Mouse (Mus musculus): ENCODE measurements around the gene Hyal2. TPM values are rescaled to one million over a fixed set of nuclear protein-coding genes. Genes with fewer than 3 reads are reported as not detected.
A peak's percentile ranks its signal among the peaks of the same experiment; 100 is the strongest.
"Not testable (repeated sequence)": the region's sequence is repeated elsewhere in the genome, so short reads cannot be mapped to it uniquely, and the experiment has no call there.

Hyal2 gene
- polyA plus RNA-seq, 1 experiment from 2014 or later, result 81.0 TPM

GRCm38 (mm10) chr9:107563029-107563581 is 4.6 kb upstream of the Hyal2 start, which contains the start of gene Tusc2:
TSS of gene Tusc2 (plus strand) at chr9:107563255.
- 0 out of 2 replicates have a peak within 1 kb of the TSS, but pooled peaks have one; percentile 25 for H3K27ac ChIP-seq
- ATAC-seq, result peak; percentile 95
- no peaks in the 10 kb centered on the region for H3K9me3 ChIP-seq
- WGBS, result under 1% methylated on average over 46 of the region's 46 CpGs
- no peaks in the 10 kb centered on the region for H3K27me3 ChIP-seq (replicated peaks)
- H3K4me3 ChIP-seq (replicated peaks), result peak within 1 kb of the TSS; percentile 95
- H3K4me2 ChIP-seq (replicated peaks), result peak within 1 kb of the TSS; percentile 81
- peaks cover 30% of the 10 kb centered on the region for H3K36me3 ChIP-seq
- peaks cover 33% of the 10 kb centered on the region for H3K4me1 ChIP-seq (replicated peaks)
- H3K9ac ChIP-seq, result peak within 1 kb of the TSS; percentile 87

GRCm38 (mm10) chr9:107565556-107565955 is 2.2 kb upstream of the Hyal2 start:
- H3K36me3 ChIP-seq, result peaks cover 17% of the 10 kb centered on the region
- peaks cover 41% of the 10 kb centered on the region for H3K4me1 ChIP-seq (replicated peaks)
- H3K4me3 ChIP-seq (replicated peaks); H3K9ac ChIP-seq; H3K27ac ChIP-seq; H3K9me3 ChIP-seq; H3K27me3 ChIP-seq (replicated peaks); ATAC-seq: not testable (repeated sequence)
- H3K4me2 ChIP-seq (replicated peaks), result 0 out of 2 replicates have a peak overlapping the region, but pooled peaks have one; percentile 1
- 50% methylated on average over 5 of the region's 5 CpGs for WGBS

GRCm38 (mm10) chr9:107566041-107566709 is 1.6 kb upstream of the Hyal2 start:
- Histone ChIP-seq H3K27ac (peak overlapping the region; percentile 83), H3K9ac (no peak overlapping the region), H3K9me3 (no peaks in the 10 kb centered on the region), H3K4me3 (replicated peaks) (no peak overlapping the region), H3K4me1 (replicated peaks) (peaks cover 46% of the 10 kb centered on the region), H3K27me3 (replicated peaks) (no peaks in the 10 kb centered on the region), H3K4me2 (replicated peaks) (no peak overlapping the region; the same call in 1 of the 2 replicates), H3K36me3 (peaks cover 14% of the 10 kb centered on the region)
- 51% methylated on average over 15 of the region's 15 CpGs for WGBS
- ATAC-seq, result no peak

- Histone ChIP-seq H3K4me3 (replicated peaks) (no peak overlapping the region), H3K4me2 (replicated peaks) (0 out of 2 replicates have a peak overlapping the region, but pooled peaks have one; percentile 18), H3K4me1 (replicated peaks) (peaks cover 53% of the 10 kb centered on the region), H3K36me3 (peaks cover 12% of the 10 kb centered on the region), H3K9ac (no peak overlapping the region), H3K27ac (peak overlapping the region; percentile 83), H3K9me3 (no peaks in the 10 kb centered on the region), H3K27me3 (replicated peaks) (no peaks in the 10 kb centered on the region)
- 54% methylated on average over 3 of the region's 3 CpGs for WGBS
- no peak for ATAC-seq
Observed at GRCm38 (mm10) chr9:107566855-107567254, 890 bp upstream of the Hyal2 start.

GRCm38 (mm10) chr9:107568331-107569261 is 851 bp downstream of the Hyal2 start:
- H3K27ac ChIP-seq, result peak overlapping the region; percentile 83
- peak; percentile 89 for ATAC-seq
- no peaks in the 10 kb centered on the region for H3K9me3 ChIP-seq
- under 1% methylated on average over 41 of the region's 41 CpGs for WGBS
- no peaks in the 10 kb centered on the region for H3K27me3 ChIP-seq (replicated peaks)
- H3K4me2 ChIP-seq (replicated peaks), result peak overlapping the region; percentile 72
- peaks cover 24% of the 10 kb centered on the region for H3K36me3 ChIP-seq
- peaks cover 58% of the 10 kb centered on the region for H3K4me1 ChIP-seq (replicated peaks)
- peak overlapping the region; percentile 69 for H3K9ac ChIP-seq
- peak overlapping the region; percentile 70 for H3K4me3 ChIP-seq (replicated peaks)

- 1% methylated on average over 23 of the region's 23 CpGs for WGBS
- Histone ChIP-seq H3K36me3 (peaks cover 24% of the 10 kb centered on the region), H3K9me3 (no peaks in the 10 kb centered on the region), H3K27me3 (replicated peaks) (no peaks in the 10 kb centered on the region), H3K4me1 (replicated peaks) (peaks cover 52% of the 10 kb centered on the region), H3K4me2 (replicated peaks) (peak overlapping the region; percentile 72), H3K9ac (peak overlapping the region; percentile 69), H3K4me3 (replicated peaks) (peak overlapping the region; percentile 70), H3K27ac (peak overlapping the region; percentile 83)
- ATAC-seq, result peak; percentile 36
Observed at GRCm38 (mm10) chr9:107569270-107569669, 1.5 kb downstream of the Hyal2 start.

- Histone ChIP-seq H3K4me3 (replicated peaks) (peak overlapping the region; percentile 70), H3K27me3 (replicated peaks) (no peaks in the 10 kb centered on the region), H3K4me2 (replicated peaks) (peak overlapping the region; percentile 72), H3K36me3 (peaks cover 27% of the 10 kb centered on the region), H3K9ac (peak overlapping the region; percentile 69), H3K4me1 (replicated peaks) (peaks cover 51% of the 10 kb centered on the region), H3K9me3 (no peaks in the 10 kb centered on the region), H3K27ac (peak overlapping the region; percentile 83)
- ATAC-seq, result no peak
- WGBS, result 38% methylated on average over 13 of the region's 13 CpGs
Observed at GRCm38 (mm10) chr9:107570016-107570415, 2.3 kb downstream of the Hyal2 start.

- Histone ChIP-seq H3K27me3 (replicated peaks) (no peaks in the 10 kb centered on the region), H3K4me3 (replicated peaks) (peak overlapping the region; percentile 70), H3K4me1 (replicated peaks) (peaks cover 49% of the 10 kb centered on the region), H3K9ac (peak overlapping the region; percentile 69; the same call in 1 of the 2 replicates), H3K4me2 (replicated peaks) (peak overlapping the region; percentile 72), H3K27ac (0 out of 2 replicates have a peak overlapping the region, but pooled peaks have one; percentile 11), H3K36me3 (peaks cover 27% of the 10 kb centered on the region), H3K9me3 (no peaks in the 10 kb centered on the region)
- 75% methylated on average over 21 of the region's 21 CpGs for WGBS
- no peak for ATAC-seq
Observed at GRCm38 (mm10) chr9:107570845-107571244, 3.1 kb downstream of the Hyal2 start.

GRCm38 (mm10) chr9:107571534-107572326 is 4.0 kb downstream of the Hyal2 start:
- Histone ChIP-seq H3K36me3 (peaks cover 27% of the 10 kb centered on the region), H3K4me2 (replicated peaks) (peak overlapping the region; percentile 72), H3K9me3 (no peaks in the 10 kb centered on the region), H3K4me1 (replicated peaks) (peaks cover 50% of the 10 kb centered on the region), H3K9ac (no peak overlapping the region), H3K4me3 (replicated peaks) (no peak overlapping the region), H3K27ac (peak overlapping the region; percentile 14; the same call in 1 of the 2 replicates), H3K27me3 (replicated peaks) (no peaks in the 10 kb centered on the region)
- WGBS, result 82% methylated on average over 22 of the region's 22 CpGs
- ATAC-seq, result no peak

GRCm38 (mm10) chr9:107572327-107572662 is 4.5 kb downstream of the Hyal2 start:
- Histone ChIP-seq H3K4me3 (replicated peaks) (no peak overlapping the region), H3K4me1 (replicated peaks) (peaks cover 51% of the 10 kb centered on the region), H3K9ac (no peak overlapping the region), H3K27me3 (replicated peaks) (no peaks in the 10 kb centered on the region), H3K36me3 (peaks cover 27% of the 10 kb centered on the region), H3K27ac (no peak overlapping the region), H3K4me2 (replicated peaks) (no peak overlapping the region), H3K9me3 (no peaks in the 10 kb centered on the region)
- 97% methylated on average over 2 of the region's 2 CpGs for WGBS
- no peak for ATAC-seq

- H3K27ac ChIP-seq; H3K27me3 ChIP-seq (replicated peaks); H3K9ac ChIP-seq; H3K4me3 ChIP-seq (replicated peaks); H3K4me2 ChIP-seq (replicated peaks); H3K9me3 ChIP-seq; ATAC-seq: not testable (repeated sequence)
- Histone ChIP-seq H3K36me3 (peaks cover 27% of the 10 kb centered on the region), H3K4me1 (replicated peaks) (peaks cover 45% of the 10 kb centered on the region)
- WGBS, result 83% methylated on average over 6 of the region's 6 CpGs
Observed at GRCm38 (mm10) chr9:107573774-107574173, 6.0 kb downstream of the Hyal2 start.

Data from intestine, embryonic 15.5 days (tissue).